Mouse (Mus musculus): ENCODE measurements around the gene Cd302.

The Cd302 gene

DNA sequence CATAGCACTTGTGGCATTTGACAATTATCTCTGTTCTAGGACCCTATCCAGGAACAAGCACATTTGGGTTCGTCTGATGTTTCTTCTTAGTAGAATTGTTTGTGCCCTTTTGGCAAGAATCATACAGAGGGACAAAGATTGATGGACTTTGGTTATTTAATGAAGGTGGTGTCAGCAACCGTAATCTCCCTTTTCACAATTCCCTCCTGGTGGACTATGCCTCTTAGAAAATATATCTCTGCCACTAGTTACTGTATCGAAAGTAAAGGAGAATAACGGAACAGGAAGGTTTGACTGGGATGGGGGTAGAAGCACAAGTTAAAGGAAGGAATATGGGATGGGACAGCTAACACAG lies at the start of gene Cd302:
Gene Cd302, minus strand, starts transcription at position 22 of the 355 bp plus-strand sequence.
- DNase-seq: no peak

DNA sequence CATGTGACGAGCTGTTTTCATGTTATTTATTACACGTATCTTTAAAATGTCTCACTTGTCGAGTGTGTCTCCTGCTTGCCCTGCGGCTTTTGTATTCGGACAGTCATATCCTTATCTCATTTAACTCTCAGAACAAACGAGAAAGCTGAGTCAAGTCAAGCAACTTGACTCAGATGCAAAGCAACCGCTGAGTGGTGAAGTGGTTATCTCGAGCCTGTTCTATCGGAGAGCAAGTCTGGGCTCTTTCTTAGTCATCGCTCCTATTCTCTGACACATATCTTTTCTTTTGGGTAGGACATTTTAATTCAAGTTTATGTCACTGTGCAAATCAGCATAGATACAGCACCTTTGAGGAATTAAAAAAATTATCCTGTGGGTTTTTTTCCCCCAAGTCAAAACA lies 44.4 kb upstream of the Cd302 start:
- DNase-seq: no peak

GRCm38 (mm10) chr2:60327581-60327980 lies 43.3 kb upstream of the Cd302 start:
- DNase-seq: no peak

- no peak for DNase-seq
These were observed 42.7 kb upstream of the Cd302 start for GRCm38 (mm10) chr2:60326948-60327347.

GRCm38 (mm10) chr2:60323411-60323810 lies 39.1 kb upstream of the Cd302 start:
- no peak for DNase-seq

- DNase-seq: no peak
These were observed 37.9 kb upstream of the Cd302 start for GRCm38 (mm10) chr2:60322031-60322726.

DNA sequence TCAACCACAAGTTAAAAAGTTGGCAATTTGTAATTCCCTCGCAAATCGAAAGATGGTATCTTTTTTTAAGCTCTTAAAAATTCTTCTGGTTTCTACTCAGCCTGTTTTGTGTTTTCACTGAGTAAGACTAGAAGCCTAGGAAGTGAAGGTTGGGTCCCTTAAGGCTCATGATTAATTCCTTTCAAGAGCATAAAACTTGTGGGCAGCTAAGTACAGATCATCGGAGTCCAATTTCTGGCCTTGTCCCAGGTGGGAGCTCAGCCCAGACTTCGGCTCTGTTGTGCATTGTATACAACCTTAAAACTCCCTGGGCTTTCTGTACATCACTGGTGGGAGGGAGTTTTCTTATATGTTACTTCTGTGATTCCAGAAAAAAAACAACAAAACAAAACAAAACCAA lies 19.5 kb upstream of the Cd302 start:
- no peak for DNase-seq

DNA sequence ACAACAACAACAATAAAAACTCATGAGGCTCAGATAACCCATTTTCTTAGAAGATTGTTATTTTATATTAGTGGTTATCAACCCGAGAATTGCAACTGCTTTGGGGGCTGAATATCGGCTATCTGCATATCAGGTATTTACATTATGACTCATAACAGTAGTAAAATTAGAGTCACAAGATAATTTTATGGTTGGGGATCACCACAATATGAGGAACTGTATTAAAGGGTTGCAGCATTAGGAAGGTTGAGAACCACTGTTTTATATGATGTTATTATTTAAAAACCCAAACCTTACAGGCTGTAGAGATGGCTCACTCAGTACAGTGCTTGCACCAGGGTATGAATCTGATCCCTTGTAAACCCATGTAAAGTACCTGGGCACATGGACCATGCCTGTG lies 15.0 kb upstream of the Cd302 start:
- DNase-seq: no peak

DNA sequence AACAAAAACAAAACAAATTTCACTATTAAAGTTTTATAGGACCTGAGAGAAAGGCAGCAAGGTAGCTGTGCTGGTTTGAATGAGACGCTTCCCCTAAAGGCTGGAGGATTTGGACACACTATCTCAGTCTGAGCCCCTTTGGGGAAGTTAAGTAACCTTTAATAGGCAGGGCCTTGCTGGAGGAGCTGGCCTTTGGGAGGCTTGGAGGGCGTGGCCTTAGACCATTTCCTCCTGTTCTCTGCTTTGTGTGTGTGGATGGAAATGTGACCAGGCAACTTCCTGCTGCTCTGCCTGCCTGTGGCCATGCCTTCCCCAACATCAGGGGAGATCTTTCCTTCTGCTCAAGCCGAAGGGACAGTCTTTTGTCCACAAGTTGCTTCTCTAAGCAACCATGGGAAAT lies 14.0 kb upstream of the Cd302 start:
- peak; percentile 47 to 56 for DNase-seq

DNA sequence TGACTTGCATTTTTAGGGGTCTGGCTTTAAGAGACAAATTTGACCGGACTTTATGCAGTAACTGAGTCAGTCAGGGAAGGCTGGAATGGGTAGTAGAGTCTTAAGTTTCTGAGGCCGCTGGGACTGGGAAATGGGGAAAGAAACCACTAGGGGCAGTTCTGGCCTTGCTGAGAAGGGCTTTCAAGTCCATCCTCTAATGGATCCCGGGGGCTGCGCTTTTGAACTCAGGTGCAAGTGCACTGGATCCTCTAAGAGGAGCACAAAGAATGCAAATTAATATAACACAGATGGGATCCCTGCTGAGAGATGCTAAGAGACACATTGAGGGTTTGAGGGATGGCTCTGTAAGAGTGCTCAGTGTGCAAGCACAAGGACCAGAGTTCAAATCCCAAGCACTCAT lies 7.1 kb upstream of the Cd302 start:
- no peak for DNase-seq

DNA sequence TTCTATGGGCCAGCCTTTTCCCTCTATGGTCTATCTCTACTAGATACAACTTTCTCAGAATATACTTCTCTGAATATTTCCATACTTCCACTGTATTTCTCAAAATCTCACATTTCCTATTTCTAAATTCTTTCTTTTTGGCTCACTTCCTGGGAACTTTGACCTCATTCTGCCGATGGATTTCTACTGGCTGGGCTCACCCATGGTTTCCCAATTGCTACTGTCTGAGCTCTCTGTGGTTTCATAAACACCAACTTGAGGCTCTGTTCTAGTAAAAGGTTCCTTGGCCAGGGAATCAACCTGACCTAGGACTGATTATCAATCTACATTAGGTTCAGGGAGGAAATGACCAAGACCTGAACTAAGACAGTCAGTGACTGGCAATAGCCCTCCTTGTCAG lies 5.2 kb upstream of the Cd302 start:
- DNase-seq: peak in 1 of 2 experiments; percentile 16

DNA sequence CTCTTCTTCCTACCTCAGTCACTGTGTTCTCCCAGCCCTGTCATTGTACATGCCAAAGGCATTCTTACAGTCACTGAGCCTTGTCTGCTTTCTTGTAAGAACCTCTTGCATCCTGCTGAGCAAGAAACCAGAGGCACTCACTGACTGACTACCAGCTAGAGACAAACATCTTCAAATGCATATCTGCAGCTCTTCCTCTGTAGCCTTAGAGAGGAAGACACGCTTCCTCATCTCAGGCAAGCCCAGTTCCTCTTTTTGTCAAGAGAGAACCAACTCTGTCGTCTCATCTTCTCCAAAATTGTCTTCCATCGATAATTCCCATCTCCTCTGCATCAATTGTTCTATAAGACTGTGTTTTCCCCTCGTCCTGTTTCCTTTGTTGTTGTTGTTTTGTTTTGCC lies 4.3 kb upstream of the Cd302 start:
- DNase-seq: peak in 1 of 2 experiments; percentile 14

DNA sequence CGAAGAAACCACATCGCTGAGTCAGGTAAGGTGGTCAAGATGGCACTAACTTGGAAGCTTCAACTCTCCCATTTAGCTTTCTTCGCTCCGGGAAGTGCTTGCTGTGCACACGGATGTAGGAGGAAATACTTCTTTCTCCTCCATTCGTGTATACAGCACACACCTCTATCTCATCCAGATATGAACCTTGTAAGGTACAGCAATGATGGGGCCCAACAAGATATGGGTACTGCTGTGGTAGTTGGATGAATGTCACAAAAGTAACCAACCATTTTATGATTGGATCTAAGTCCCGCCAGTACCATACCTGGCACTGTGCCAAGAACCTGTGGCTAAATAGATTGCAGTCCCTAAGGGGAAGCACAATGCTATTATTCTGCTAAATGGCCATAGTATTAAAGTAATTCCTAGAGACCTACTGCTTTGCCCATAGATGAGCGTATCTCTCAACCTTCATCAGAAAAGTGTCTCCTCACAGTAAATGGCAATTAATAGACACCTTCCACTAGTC lies 874 bp upstream of the Cd302 start:
- no peak for DNase-seq

DNA sequence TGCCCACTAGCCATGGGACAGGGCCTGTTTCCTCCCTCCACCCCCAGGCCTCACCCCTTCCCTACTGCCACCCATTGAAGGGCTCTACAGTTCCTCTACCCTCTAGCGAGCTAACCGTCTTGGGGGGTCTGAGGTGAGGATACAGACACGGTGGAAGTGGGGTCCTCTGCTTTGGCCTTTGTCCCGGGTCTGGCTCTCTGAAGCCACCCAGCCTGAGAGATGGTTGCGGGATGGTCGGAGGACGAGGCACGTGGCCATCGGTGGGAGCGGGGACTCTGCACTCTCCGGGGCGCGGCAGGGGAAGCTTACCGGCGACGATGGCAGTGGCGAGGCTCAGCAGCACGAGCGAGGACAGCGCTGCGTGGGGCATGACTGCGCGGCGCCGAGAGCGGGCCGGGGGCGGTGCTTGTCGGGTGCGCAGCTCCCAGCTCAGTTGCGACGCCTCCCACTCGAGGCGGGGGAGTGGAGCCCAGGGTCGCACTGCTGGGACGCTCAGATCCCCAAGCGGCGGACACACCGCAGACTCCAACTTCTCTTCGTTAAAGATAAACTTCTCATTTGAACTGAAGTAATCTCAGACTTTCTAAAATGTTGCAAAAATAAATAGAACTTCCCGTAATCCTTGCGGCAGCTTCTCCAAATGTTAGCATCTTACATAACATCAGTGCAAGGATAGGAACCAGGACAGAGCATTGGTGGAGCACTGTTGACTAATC lies 379 bp downstream of the Cd302 start:
- peak; percentile 79 to 87 for DNase-seq

DNA sequence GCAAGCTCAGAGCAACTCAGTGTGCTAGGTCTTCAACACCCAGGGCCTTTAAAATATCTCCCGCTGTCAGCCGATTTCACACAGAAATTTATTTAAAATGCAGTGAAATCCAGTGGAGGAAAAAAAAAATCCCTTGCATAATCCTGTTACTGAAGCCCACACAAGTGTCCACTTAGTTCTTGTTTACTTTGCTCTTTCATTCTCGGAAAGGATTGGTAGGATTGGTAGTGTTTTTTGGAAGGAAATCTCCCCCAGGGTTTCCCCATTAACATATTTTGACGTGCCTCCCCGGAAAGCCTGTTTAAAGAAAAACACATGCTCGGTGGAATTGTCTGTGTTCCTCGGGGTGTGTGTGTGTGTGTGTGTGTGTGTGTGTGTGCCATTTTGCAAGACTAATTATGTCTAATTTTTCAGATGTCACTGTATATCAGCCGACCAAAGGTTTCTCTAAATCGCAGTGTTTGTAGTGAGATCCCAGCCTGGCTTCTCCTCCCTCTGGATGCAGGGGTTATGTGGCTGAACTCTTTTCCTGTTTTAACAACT lies 1.0 kb downstream of the Cd302 start:
- DNase-seq: no peak

DNA sequence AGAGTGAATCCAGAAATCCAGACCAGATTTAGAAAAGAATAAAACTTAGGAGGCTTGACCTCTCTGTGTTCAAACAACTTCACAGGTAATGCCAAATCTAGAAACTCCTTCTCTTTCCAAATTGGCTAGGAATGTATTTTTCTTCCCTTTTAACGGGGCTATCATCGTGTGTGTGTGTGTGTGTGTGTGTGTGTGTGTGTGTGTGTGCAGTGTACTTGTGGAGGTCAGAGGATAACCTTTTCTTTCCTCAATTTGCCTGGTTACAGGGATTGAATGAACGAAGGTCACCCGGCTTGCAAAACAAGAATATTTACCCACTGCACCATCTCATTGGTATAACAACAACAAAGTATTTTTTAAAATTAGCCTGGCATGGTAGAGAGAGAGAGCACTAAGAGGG lies 1.7 kb downstream of the Cd302 start:
- DNase-seq: no peak

DNA sequence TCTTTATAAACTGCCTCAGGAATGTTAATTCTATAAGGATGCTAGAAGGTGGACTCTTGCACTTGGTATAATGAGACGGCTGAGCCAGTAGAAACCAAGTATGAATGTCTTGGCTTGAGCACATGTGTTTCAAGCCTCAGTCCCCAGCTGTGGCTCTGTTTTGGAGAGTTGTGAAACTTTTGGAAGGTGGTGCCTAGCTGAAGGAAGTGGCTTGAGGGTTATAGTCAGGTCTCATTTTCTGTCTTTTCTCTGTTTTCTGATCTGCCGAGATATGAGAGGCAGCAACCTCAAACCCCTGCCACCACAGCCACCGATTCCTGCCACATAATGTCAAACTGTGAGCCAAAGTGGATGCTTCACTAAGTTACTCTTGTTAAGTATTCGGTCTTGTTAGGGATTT lies 5.7 kb downstream of the Cd302 start:
- no peak for DNase-seq

GRCm38 (mm10) chr2:60269856-60270479 lies 14.3 kb downstream of the Cd302 start:
- DNase-seq: no peak

DNA sequence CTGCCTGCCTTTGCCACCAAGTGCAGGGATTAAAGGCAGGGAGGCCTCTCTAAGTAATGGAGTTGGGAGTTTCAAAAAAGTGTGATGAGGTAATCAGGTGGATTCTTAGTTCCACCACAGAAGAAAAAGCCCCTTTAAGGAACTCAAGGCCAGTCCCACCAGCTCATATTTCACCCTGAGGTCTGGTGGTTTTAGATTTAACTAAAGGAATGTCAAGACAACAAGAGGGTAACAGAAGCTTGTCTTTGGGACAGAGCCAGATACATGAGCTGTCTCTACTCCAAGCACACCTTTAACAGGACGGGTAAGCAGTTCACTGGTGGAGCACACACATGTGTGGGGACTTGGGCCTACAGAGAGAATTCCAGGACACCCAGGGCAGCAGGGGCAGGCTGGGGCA lies 16.7 kb downstream of the Cd302 start:
- no peak for DNase-seq

GRCm38 (mm10) chr2:60260621-60261350 lies 23.5 kb downstream of the Cd302 start:
- DNase-seq: no peak

- no peak for DNase-seq
These were observed 25.1 kb downstream of the Cd302 start for GRCm38 (mm10) chr2:60259186-60259585.

DNA sequence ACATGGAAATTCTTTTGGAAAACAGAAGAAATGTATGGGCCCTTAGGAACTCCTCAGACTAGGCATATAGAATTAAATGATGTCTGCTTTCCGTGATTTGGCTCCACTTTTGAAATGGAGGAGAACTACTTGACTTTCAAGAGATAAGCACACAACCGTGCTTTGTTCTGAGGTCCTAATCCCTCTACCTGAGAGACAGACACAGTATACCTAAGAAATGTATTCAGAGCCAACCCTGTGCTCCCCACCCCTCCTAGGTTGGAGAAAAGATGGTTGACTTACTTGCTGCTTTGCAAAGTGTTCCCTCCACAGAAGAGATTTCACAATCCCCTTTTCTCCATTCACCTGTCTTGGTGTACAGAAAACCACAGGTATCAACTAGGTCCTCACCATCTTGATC lies 27.5 kb downstream of the Cd302 start:
- no peak for DNase-seq

- no peak for DNase-seq
These were observed 30.8 kb downstream of the Cd302 start for GRCm38 (mm10) chr2:60253506-60253905.
